Mouse (Mus musculus): ENCODE measurements around the gene Akap11.

GRCm38 (mm10) chr14:78536281-78537165 is at the start of gene Akap11:
- TF ChIP-seq EP300 (optimal IDR thresholded peaks at IDR 0.05) (peak; percentile 99), CTCF (IDR thresholded peaks at IDR 0.05; ENCODE audit: low read depth) (no peak)

All from stomach, postnatal 0 days (tissue).